Mouse (Mus musculus) cerebellum, adult 2 months (tissue): Measurements from ENCODE around the gene Tcf7l2.

ENCODE experiments used
- CTCF ChIP-seq: fragments of 200-500 bp; IDR thresholded peaks from 2 replicates; pipeline ENCODE4 v1.5.1; 2011; ENCODE audit warnings: low read depth, mild to moderate bottlenecking, control low read depth, low read length, moderate library complexity, borderline replicate concordance; ENCODE audit not compliant: insufficient read depth
- POLR2A ChIP-seq: fragments of 200-500 bp; IDR thresholded peaks from 2 replicates; pipeline ENCODE4 v1.6.1; 2011; ENCODE audit warnings: low read length, control low read depth, borderline replicate concordance; ENCODE audit not compliant: insufficient read depth

GRCm38 (mm10) chr19:55706806-55707205 is 34.8 kb upstream of the Tcf7l2 start:
- no peak for TF ChIP-seq CTCF
- TF ChIP-seq POLR2A, result no peak
